Mouse (Mus musculus): ENCODE results near the gene Prmt7. TPM values are rescaled to one million over a fixed set of nuclear protein-coding genes. Genes with fewer than 3 reads are reported as not detected.
"Not testable (repeated sequence)": the region's sequence is repeated elsewhere in the genome, so short reads cannot be mapped to it uniquely, and the experiment has no call there.

Gene Prmt7
- polyA plus RNA-seq, 1 experiment from 2014 or later, result 50.3 TPM

DNA sequence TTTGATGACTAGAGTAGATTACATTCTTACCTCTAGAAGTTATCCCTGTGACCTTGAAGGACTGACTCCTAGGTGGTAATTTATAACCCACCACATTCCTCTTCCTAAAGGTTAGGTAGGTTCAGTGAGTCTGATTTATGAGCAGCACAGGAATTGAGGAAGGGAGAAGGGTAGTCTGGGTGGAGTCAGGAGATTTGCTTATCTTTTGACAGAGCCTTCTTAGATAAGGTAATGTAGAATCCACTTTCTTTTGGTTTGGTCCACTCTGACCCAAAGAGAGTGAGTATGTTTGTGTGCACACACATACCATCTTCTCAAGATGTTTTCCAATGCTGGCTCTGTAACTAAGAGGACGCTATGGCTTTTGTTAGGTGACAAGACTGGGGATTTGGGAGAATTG is 33.1 kb upstream of the Prmt7 start:
- 49% methylated on average over 1 of the region's 1 CpGs for WGBS

DNA sequence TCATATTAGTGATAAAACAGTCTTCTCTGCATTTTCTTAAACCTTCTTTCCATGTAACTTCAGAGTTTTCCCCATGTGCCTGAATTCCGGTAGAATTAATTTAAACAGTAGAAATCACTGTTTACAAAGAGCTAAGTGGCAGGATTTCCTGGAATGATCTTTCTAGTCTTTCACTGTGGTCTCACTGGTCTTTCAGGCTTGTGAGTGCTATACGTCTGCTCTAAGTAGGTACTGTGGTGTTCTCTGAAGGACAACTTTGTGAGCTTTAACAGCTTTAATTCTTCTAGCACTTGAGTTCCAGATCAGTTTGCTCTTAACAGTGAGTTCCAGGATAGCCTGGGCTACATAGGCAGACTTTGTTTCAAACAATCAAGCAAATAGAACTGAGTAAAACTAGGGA is 32.3 kb upstream of the Prmt7 start:
- no peaks in the 10 kb centered on the region for H3K27me3 ChIP-seq (replicated peaks; ENCODE audit: control insufficient read depth, insufficient read depth, low read length)
- H3K4me3 ChIP-seq (ENCODE audit: low read length), result no peak overlapping the region
- ATAC-seq, result no peak
- H3K27ac ChIP-seq (ENCODE audit: low read length), result peak overlapping the region; percentile 11; the same call in 1 of the 2 replicates
- no peaks in the 10 kb centered on the region for H3K9me3 ChIP-seq (ENCODE audit: control insufficient read depth, low read length)
- 45% methylated on average over 2 of the region's 2 CpGs for WGBS
- H3K9ac ChIP-seq (ENCODE audit: low read depth, low read length), result no peak overlapping the region
- H3K4me2 ChIP-seq (ENCODE audit: low read depth, low read length), result no peak overlapping the region
- no peaks in the 10 kb centered on the region for H3K36me3 ChIP-seq (ENCODE audit: control insufficient read depth, insufficient read depth, low read length)
- peaks cover 17% of the 10 kb centered on the region for H3K4me1 ChIP-seq (ENCODE audit: control insufficient read depth, insufficient read depth, low read length)

More for the DNA sequence above, 33.1 kb upstream of the Prmt7 start:
- H3K4me2 ChIP-seq (ENCODE audit: low read depth, low read length), result no peak overlapping the region
- peaks cover 17% of the 10 kb centered on the region for H3K4me1 ChIP-seq (ENCODE audit: control insufficient read depth, insufficient read depth, low read length)
- ATAC-seq, result no peak
- H3K9me3 ChIP-seq (ENCODE audit: control insufficient read depth, low read length), result no peaks in the 10 kb centered on the region
- H3K4me3 ChIP-seq (ENCODE audit: low read length), result no peak overlapping the region
- no peak overlapping the region for H3K27ac ChIP-seq (ENCODE audit: low read length)
- no peaks in the 10 kb centered on the region for H3K27me3 ChIP-seq (replicated peaks; ENCODE audit: control insufficient read depth, insufficient read depth, low read length)
- no peaks in the 10 kb centered on the region for H3K36me3 ChIP-seq (ENCODE audit: control insufficient read depth, insufficient read depth, low read length)
- H3K9ac ChIP-seq (ENCODE audit: low read depth, low read length), result no peak overlapping the region

DNA sequence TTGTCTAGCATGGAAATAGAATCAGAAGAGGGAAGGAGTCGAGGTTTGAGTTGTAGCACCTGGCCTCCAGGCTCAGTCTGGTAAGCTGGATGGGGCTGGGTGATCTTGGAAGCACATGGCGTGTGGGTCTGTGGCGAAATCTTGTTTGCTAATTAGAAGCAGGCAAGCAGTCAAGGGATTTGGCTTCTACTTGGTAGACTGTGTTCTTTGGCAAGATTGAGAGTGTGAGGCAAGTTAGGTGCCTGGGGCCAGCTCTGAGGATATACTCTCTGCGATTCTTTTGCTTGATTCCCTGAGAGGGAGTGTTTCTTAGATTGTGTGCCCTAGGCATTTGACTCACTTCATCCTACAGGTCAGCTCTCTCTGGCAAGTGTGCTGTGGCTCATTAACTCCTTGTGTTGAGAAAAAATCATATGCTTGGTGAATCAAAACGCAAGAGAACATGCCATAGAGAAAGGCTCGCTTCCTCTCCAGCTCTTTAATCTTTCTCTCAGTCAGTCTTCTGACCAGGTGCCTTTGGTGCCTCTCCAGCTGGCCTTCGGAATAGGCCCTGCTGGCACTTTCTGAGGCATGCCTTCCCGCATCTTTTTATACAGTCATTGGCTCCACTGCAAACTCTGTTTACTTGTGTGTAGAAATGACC is 25.0 kb upstream of the Prmt7 start:
- H3K27ac ChIP-seq (ENCODE audit: low read length), result no peak overlapping the region
- ATAC-seq, result no peak

DNA sequence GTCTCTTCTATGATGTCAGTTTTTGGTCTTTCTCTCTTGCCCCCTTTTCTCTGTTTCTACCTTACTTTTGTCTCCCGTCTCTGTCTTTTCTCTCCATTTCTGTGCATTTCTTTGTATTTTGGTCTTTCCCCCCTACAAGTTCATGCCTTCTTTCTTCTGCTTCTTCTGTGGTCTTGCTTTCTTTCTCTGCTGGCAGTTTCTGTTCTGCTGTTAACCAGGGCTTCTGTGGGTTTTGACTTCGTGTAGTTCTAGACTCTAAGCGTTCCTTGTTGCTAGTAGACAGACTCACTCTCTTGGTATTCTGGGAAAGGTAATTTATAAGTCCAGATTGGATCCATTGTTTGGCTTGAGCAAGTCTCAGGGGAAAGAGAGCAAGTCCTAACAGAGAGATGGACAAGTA is 24.3 kb upstream of the Prmt7 start:
- 91% methylated on average over 3 of the region's 3 CpGs for WGBS
- no peak for ATAC-seq
- H3K36me3 ChIP-seq (ENCODE audit: control insufficient read depth, insufficient read depth, low read length), result no peaks in the 10 kb centered on the region
- H3K4me2 ChIP-seq (ENCODE audit: low read depth, low read length), result no peak overlapping the region
- H3K27ac ChIP-seq (ENCODE audit: low read length), result no peak overlapping the region
- H3K27me3 ChIP-seq (replicated peaks; ENCODE audit: control insufficient read depth, insufficient read depth, low read length), result no peaks in the 10 kb centered on the region
- H3K4me3 ChIP-seq (ENCODE audit: low read length), result no peak overlapping the region
- no peak overlapping the region for H3K9ac ChIP-seq (ENCODE audit: low read depth, low read length)
- no peaks in the 10 kb centered on the region for H3K9me3 ChIP-seq (ENCODE audit: control insufficient read depth, low read length)
- H3K4me1 ChIP-seq (ENCODE audit: control insufficient read depth, insufficient read depth, low read length), result no peaks in the 10 kb centered on the region

More for the DNA sequence above, 25.0 kb upstream of the Prmt7 start:
- Histone ChIP-seq H3K4me1 (ENCODE audit: control insufficient read depth, insufficient read depth, low read length) (no peaks in the 10 kb centered on the region), H3K4me2 (ENCODE audit: low read depth, low read length) (no peak overlapping the region), H3K36me3 (ENCODE audit: control insufficient read depth, insufficient read depth, low read length) (no peaks in the 10 kb centered on the region), H3K9ac (ENCODE audit: low read depth, low read length) (no peak overlapping the region), H3K27me3 (replicated peaks; ENCODE audit: control insufficient read depth, insufficient read depth, low read length) (no peaks in the 10 kb centered on the region), H3K4me3 (ENCODE audit: low read length) (no peak overlapping the region), H3K9me3 (ENCODE audit: control insufficient read depth, low read length) (no peaks in the 10 kb centered on the region)
- WGBS, result 84% methylated on average over 8 of the region's 8 CpGs

DNA sequence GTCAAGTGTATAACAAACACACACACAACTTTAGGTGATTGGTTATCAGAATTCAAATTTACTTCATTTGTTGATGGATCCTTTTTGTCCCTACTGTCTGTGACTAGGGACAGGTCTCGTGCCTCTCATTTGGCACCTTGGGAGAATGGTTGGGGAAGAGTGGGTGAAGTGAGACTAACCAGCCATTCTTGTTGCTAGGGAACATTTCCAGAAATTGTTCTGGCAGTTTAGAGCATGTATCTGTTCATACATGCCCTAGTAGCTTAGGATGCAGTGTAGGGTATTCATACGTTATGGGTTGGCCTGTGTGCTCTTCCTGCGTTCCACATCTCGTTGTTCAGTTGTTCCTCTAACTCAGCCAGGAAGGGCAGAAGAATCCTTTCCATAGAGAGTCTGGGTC is 21.6 kb upstream of the Prmt7 start:
- Histone ChIP-seq H3K9me3 (ENCODE audit: control insufficient read depth, low read length) (no peaks in the 10 kb centered on the region), H3K27me3 (replicated peaks; ENCODE audit: control insufficient read depth, insufficient read depth, low read length) (no peaks in the 10 kb centered on the region), H3K36me3 (ENCODE audit: control insufficient read depth, insufficient read depth, low read length) (no peaks in the 10 kb centered on the region), H3K4me1 (ENCODE audit: control insufficient read depth, insufficient read depth, low read length) (no peaks in the 10 kb centered on the region), H3K9ac (ENCODE audit: low read depth, low read length) (no peak overlapping the region), H3K4me2 (ENCODE audit: low read depth, low read length) (no peak overlapping the region), H3K4me3 (ENCODE audit: low read length) (no peak overlapping the region), H3K27ac (ENCODE audit: low read length) (no peak overlapping the region)
- WGBS, result 86% methylated on average over 4 of the region's 4 CpGs
- no peak for ATAC-seq

DNA sequence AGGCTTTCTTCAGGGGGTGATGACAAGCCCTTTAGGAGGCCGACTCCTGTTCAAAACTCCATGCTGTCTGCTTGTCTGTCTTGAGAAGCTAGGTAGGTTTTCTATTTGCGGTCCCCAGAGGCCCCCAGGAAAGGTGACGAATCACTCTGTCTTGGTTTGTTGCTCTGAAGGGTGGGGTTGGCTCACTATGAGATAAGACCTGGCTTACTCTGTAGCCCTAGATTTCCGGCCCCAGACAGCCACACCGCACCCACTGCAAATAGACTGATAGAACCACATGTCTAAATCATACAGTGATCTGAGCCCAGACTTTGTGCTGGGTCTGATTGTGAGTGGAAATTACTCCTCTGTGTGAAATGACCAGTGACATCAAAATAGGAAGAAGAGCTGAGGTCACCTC is 19.1 kb upstream of the Prmt7 start:
- 68% methylated on average over 5 of the region's 5 CpGs for WGBS
- Histone ChIP-seq H3K9ac (ENCODE audit: low read depth, low read length) (no peak overlapping the region), H3K4me2 (ENCODE audit: low read depth, low read length) (peak overlapping the region; percentile 25; the same call in 1 of the 2 replicates), H3K27ac (ENCODE audit: low read length) (no peak overlapping the region), H3K4me1 (ENCODE audit: control insufficient read depth, insufficient read depth, low read length) (no peaks in the 10 kb centered on the region), H3K36me3 (ENCODE audit: control insufficient read depth, insufficient read depth, low read length) (no peaks in the 10 kb centered on the region), H3K9me3 (ENCODE audit: control insufficient read depth, low read length) (no peaks in the 10 kb centered on the region), H3K4me3 (ENCODE audit: low read length) (no peak overlapping the region), H3K27me3 (replicated peaks; ENCODE audit: control insufficient read depth, insufficient read depth, low read length) (no peaks in the 10 kb centered on the region)
- peak; percentile 95 for ATAC-seq

DNA sequence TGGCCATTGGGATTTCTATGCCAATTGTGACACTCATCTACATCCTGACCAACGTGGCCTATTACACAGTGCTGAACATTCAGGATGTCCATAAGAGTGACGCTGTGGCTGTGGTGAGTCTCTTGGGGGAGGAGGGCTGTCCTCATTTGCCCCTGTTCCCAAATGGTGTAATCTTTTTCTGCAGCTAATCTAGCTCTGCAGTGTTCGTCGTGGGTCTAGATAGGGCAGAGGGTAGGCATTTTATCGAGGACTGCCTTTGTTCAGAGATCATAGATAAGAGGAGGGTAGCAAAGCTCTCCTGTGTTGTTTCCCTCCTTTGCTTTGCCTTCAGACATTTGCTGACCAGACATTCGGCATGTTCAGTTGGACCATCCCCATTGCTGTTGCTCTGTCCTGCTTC is 17.6 kb upstream of the Prmt7 start:
- no peaks in the 10 kb centered on the region for H3K27me3 ChIP-seq (replicated peaks; ENCODE audit: control insufficient read depth, insufficient read depth, low read length)
- H3K9me3 ChIP-seq (ENCODE audit: control insufficient read depth, low read length), result no peaks in the 10 kb centered on the region
- H3K27ac ChIP-seq (ENCODE audit: low read length), result no peak overlapping the region
- ATAC-seq, result no peak
- 0 out of 2 replicates have a peak, but pooled peaks cover 3% of the 10 kb centered on the region for H3K36me3 ChIP-seq (ENCODE audit: control insufficient read depth, insufficient read depth, low read length)
- H3K4me3 ChIP-seq (ENCODE audit: low read length), result no peak overlapping the region
- 85% methylated on average over 6 of the region's 6 CpGs for WGBS
- H3K4me1 ChIP-seq (ENCODE audit: control insufficient read depth, insufficient read depth, low read length), result no peaks in the 10 kb centered on the region
- no peak overlapping the region for H3K4me2 ChIP-seq (ENCODE audit: low read depth, low read length)
- no peak overlapping the region for H3K9ac ChIP-seq (ENCODE audit: low read depth, low read length)

DNA sequence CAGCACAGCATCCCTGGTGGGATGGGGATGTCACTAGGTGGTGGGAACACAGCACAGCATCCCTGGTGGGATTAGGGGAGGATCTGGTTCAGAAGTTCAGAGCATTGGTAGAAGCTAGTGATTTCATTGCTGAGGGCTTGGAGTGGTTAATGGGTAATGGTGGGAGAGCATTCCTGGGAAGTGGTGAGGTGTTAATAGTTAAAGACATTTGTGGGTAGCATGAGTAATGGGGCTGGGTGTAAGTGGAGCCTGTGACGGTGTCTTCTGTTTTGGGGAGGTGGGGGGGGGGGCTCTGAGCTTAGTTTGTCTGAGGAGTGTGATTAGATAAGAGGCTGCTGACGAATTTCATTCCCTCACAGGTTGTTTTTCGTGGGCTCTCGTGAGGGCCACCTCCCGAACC is 16.7 kb upstream of the Prmt7 start:
- no peaks in the 10 kb centered on the region for H3K4me1 ChIP-seq (ENCODE audit: control insufficient read depth, insufficient read depth, low read length)
- no peak for ATAC-seq
- H3K4me2 ChIP-seq (ENCODE audit: low read depth, low read length), result no peak overlapping the region
- no peak overlapping the region for H3K27ac ChIP-seq (ENCODE audit: low read length)
- H3K9ac ChIP-seq (ENCODE audit: low read depth, low read length), result no peak overlapping the region
- 76% methylated on average over 5 of the region's 5 CpGs for WGBS
- H3K36me3 ChIP-seq (ENCODE audit: control insufficient read depth, insufficient read depth, low read length), result 0 out of 2 replicates have a peak, but pooled peaks cover 3% of the 10 kb centered on the region
- H3K27me3 ChIP-seq (replicated peaks; ENCODE audit: control insufficient read depth, insufficient read depth, low read length), result no peaks in the 10 kb centered on the region
- H3K4me3 ChIP-seq (ENCODE audit: low read length), result no peak overlapping the region
- no peaks in the 10 kb centered on the region for H3K9me3 ChIP-seq (ENCODE audit: control insufficient read depth, low read length)

DNA sequence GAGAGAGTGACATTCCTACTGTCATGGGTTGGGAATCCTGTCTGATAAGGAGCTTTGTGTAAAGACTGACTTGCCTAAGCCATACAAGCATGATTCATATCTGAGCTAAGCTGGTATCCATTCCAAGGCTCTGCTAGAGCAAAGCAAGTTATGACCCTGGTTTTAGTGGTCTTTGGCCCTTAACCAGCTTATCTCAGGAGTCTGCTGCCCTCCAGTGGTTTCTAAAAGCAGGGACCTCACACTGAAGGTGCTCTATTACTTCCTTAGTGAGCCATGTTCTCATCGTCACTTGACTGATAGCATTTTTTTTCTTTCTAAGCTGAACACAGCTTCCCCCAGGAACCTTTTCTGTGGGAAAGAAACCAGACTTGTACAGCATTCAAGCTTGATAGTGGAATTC is 12.0 kb upstream of the Prmt7 start:
- WGBS, result 12% methylated on average over 1 of the region's 1 CpGs
- Histone ChIP-seq H3K9me3 (ENCODE audit: control insufficient read depth, low read length) (no peaks in the 10 kb centered on the region), H3K4me3 (ENCODE audit: low read length) (no peak overlapping the region), H3K4me2 (ENCODE audit: low read depth, low read length) (no peak overlapping the region), H3K4me1 (ENCODE audit: control insufficient read depth, insufficient read depth, low read length) (no peaks in the 10 kb centered on the region), H3K27ac (ENCODE audit: low read length) (no peak overlapping the region), H3K9ac (ENCODE audit: low read depth, low read length) (no peak overlapping the region), H3K27me3 (replicated peaks; ENCODE audit: control insufficient read depth, insufficient read depth, low read length) (no peaks in the 10 kb centered on the region), H3K36me3 (ENCODE audit: control insufficient read depth, insufficient read depth, low read length) (peaks cover 9% of the 10 kb centered on the region)
- peak; percentile 52 for ATAC-seq

DNA sequence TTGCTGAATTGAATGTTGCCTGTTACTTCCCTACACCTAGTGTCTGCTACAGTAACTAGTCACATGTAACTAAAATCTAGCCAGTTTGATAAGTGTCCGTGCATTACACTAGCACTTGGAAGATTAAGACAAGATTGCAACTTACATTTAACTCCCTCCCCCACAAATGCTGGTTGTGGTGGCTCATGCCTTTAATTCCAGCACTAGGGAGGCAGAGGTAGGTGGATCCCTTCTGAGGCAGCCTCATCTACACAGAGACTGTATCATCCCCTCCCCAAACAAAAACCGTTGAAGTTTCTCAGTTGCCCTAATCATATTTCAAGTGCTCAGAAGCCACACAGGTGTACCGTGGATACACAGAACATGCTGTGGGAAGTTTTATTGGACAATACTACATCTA is 11.1 kb upstream of the Prmt7 start:
- H3K27ac ChIP-seq (ENCODE audit: low read length); H3K9me3 ChIP-seq (ENCODE audit: control insufficient read depth, low read length); H3K27me3 ChIP-seq (replicated peaks; ENCODE audit: control insufficient read depth, insufficient read depth, low read length); ATAC-seq; H3K36me3 ChIP-seq (ENCODE audit: control insufficient read depth, insufficient read depth, low read length); H3K4me3 ChIP-seq (ENCODE audit: low read length); H3K4me2 ChIP-seq (ENCODE audit: low read depth, low read length); H3K9ac ChIP-seq (ENCODE audit: low read depth, low read length); H3K4me1 ChIP-seq (ENCODE audit: control insufficient read depth, insufficient read depth, low read length): not testable (repeated sequence)
- WGBS, result 80% methylated on average over 3 of the region's 3 CpGs
